Mouse (Mus musculus) embryo, embryonic 10 days (tissue): Measurements from ENCODE around the gene Wnt8b.
"Not testable (repeated sequence)": the region's sequence is repeated elsewhere in the genome, so short reads cannot be mapped to it uniquely, and the experiment has no call there.

Experiments
- DNase-seq: peaks from one replicate; pipeline ENCODE4 v3.0.0-alpha.2; 2015; ENCODE audit warnings: low spot score

The Wnt8b gene

GRCm38 (mm10) chr19:44493128-44493527, at the start of gene Wnt8b:
Gene Wnt8b (plus strand): TSS chr19:44493472.
- no peak for DNase-seq

- no peak for DNase-seq
These were observed 47.5 kb upstream of the Wnt8b start for GRCm38 (mm10) chr19:44445755-44446154.

GRCm38 (mm10) chr19:44447927-44448326, 45.3 kb upstream of the Wnt8b start:
- DNase-seq = no peak

- no peak for DNase-seq
These were observed 38.4 kb upstream of the Wnt8b start for GRCm38 (mm10) chr19:44454862-44455261.

- DNase-seq = no peak
These were observed 37.9 kb upstream of the Wnt8b start for GRCm38 (mm10) chr19:44455356-44455755.

- no peak for DNase-seq
These were observed 35.8 kb upstream of the Wnt8b start for GRCm38 (mm10) chr19:44457359-44458055.

- no peak for DNase-seq
These were observed 34.6 kb upstream of the Wnt8b start for GRCm38 (mm10) chr19:44458696-44459095.

GRCm38 (mm10) chr19:44460441-44460840, 32.8 kb upstream of the Wnt8b start:
- no peak for DNase-seq

GRCm38 (mm10) chr19:44461500-44461899, 31.8 kb upstream of the Wnt8b start:
- DNase-seq = no peak

- DNase-seq = peak; percentile 17
These were observed 31.1 kb upstream of the Wnt8b start for GRCm38 (mm10) chr19:44462141-44462540.

GRCm38 (mm10) chr19:44465960-44466525, 27.2 kb upstream of the Wnt8b start:
- not testable (repeated sequence) for DNase-seq

- DNase-seq = peak; percentile 96
These were observed 19.1 kb upstream of the Wnt8b start for GRCm38 (mm10) chr19:44474158-44474557.

- no peak for DNase-seq
These were observed 18.0 kb upstream of the Wnt8b start for GRCm38 (mm10) chr19:44475268-44475667.

- peak; percentile 25 for DNase-seq
These were observed 16.7 kb upstream of the Wnt8b start for GRCm38 (mm10) chr19:44476541-44476940.

- DNase-seq = peak; percentile 83
These were observed 6.0 kb upstream of the Wnt8b start for GRCm38 (mm10) chr19:44487266-44487665.

GRCm38 (mm10) chr19:44496511-44496910, 3.2 kb downstream of the Wnt8b start:
- no peak for DNase-seq

GRCm38 (mm10) chr19:44496941-44497340, 3.7 kb downstream of the Wnt8b start:
- DNase-seq = no peak

- no peak for DNase-seq
These were observed 5.7 kb downstream of the Wnt8b start for GRCm38 (mm10) chr19:44498936-44499335.

- no peak for DNase-seq
These were observed 7.0 kb downstream of the Wnt8b start for GRCm38 (mm10) chr19:44500240-44500639.

- DNase-seq = no peak
These were observed 8.7 kb downstream of the Wnt8b start for GRCm38 (mm10) chr19:44501925-44502324.

- DNase-seq = no peak
These were observed 9.5 kb downstream of the Wnt8b start for GRCm38 (mm10) chr19:44502741-44503140.

- DNase-seq = no peak
These were observed 17.4 kb downstream of the Wnt8b start for GRCm38 (mm10) chr19:44510534-44511175.
